Mouse (Mus musculus) embryonic fibroblast, embryonic 13.5 days (primary cell): ENCODE results near the gene Ssrp1.

Experiments
- CTCF ChIP-seq: IDR thresholded peaks from 2 replicates; pipeline ENCODE4 v1.5.1; 2011; ENCODE audit warnings: mild to moderate bottlenecking, control low read depth, low read length, moderate library complexity, borderline replicate concordance; ENCODE audit not compliant: insufficient read depth
- POLR2A ChIP-seq: IDR thresholded peaks from 2 replicates; pipeline ENCODE4 v1.6.1; 2011; ENCODE audit warnings: low read depth, mild to moderate bottlenecking, control low read depth, low read length, moderate library complexity

DNA sequence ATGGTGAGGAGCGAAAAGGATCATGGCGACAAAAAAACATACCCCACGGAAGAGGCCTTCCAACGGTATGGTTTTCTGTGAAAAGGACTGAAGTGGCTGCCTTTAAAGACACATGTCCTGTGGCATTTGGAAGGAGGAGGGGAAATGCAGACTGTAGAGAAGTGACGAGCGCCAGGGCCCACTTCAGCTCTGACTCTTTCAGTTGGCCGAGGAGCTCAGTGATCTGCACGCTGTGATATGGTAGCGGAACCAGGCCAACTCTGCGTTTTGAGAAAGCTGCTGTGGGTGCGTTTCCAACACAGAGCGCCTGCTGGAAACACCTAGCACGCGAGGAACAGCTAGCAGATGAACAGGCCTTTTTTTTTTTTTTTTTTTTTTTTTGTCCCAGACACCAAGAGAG is 24.4 kb upstream of the Ssrp1 start:
- TF ChIP-seq CTCF (no peak), POLR2A (no peak)
